Comparison of ENCODE assay signal across 7 mouse cellular contexts in genomic region chr16:94569229-94570176, GRCm38 (mm10). TPM values are rescaled to one million over a fixed set of nuclear protein-coding genes. Genes with fewer than 3 reads are reported as not detected.
DNase-seq lines count a peak whose midpoint lies in the region; ATAC-seq lines count a peak whose summit lies in the region.

Gene Dyrk1a (plus strand): TSS chr16:94570010.

- H3K4me2 ChIP-seq in intestine, embryonic 16.5 days (ENCODE audit: low read depth, low read length) = peak within 1 kb of the TSS; percentile 86
- H3K4me2 ChIP-seq in midbrain, embryonic 11.5 days = peak within 1 kb of the TSS; percentile 78

- no peaks in the 10 kb centered on the region for H3K9me3 ChIP-seq in intestine, embryonic 16.5 days (ENCODE audit: control insufficient read depth, low read length)
- H3K9me3 ChIP-seq in midbrain, embryonic 11.5 days (ENCODE audit: control insufficient read depth, low read length) = no peaks in the 10 kb centered on the region

- peak within 1 kb of the TSS; percentile 97 for H3K4me3 ChIP-seq in intestine, embryonic 16.5 days (ENCODE audit: low read length)
- H3K4me3 ChIP-seq in midbrain, embryonic 11.5 days (ENCODE audit: low read depth, low read length) = peak within 1 kb of the TSS; percentile 100

- peak; percentile 92 for ATAC-seq in intestine, embryonic 16.5 days
- ATAC-seq in midbrain, embryonic 11.5 days (ENCODE audit: low FRiP score) = peak; percentile 97

- peaks cover 26% of the 10 kb centered on the region for H3K4me1 ChIP-seq in intestine, embryonic 16.5 days (ENCODE audit: control insufficient read depth, insufficient read depth, low read length)
- peaks cover 12% of the 10 kb centered on the region for H3K4me1 ChIP-seq in midbrain, embryonic 11.5 days (ENCODE audit: control insufficient read depth, insufficient read depth, low read length)

- 1% methylated on average over 121 of the region's 133 CpGs for WGBS in intestine, embryonic 16.5 days
- WGBS in midbrain, embryonic 11.5 days = under 1% methylated on average over 70 of the region's 133 CpGs

- intact Hi-C loops in left cerebral cortex, postnatal 36 days (cut with DNase I) = loop anchor here (1.0 to 10.0 kb wide), 4 partner anchors 43 to 145 kb away; partner anchors contain the start of gene Vps26c

- peak; percentile 99 for DNase-seq in adrenal gland, adult 8-10 months
- peak; percentile 100 for DNase-seq in embryo, embryonic 9.5 days (ENCODE audit: extremely low spot score)
- peak; percentile 98 for DNase-seq in gastrocnemius, postnatal 4 days (ENCODE audit: low spot score in 2 of 2)
- DNase-seq in left cerebral cortex, postnatal 36 days (ENCODE audit: low spot score in 2 of 2) = peak; percentile 97 to 98
- DNase-seq in midbrain, embryonic 11.5 days (ENCODE audit: low spot score, missing footprints) = peak; percentile 100
- peak; percentile 100 for DNase-seq in skeletal muscle tissue, adult 2 months (ENCODE audit: low read depth, low spot score)

- H3K9ac ChIP-seq in intestine, embryonic 16.5 days (ENCODE audit: low read depth, low read length) = peak within 1 kb of the TSS; percentile 99
- peak within 1 kb of the TSS; percentile 100 for H3K9ac ChIP-seq in midbrain, embryonic 11.5 days (ENCODE audit: low read length)

- no peaks in the 10 kb centered on the region for H3K27me3 ChIP-seq in intestine, embryonic 16.5 days (replicated peaks; ENCODE audit: control insufficient read depth, insufficient read depth, low read length)
- no peaks in the 10 kb centered on the region for H3K27me3 ChIP-seq in midbrain, embryonic 11.5 days (ENCODE audit: control insufficient read depth, insufficient read depth, low read length)

- no peaks in the 10 kb centered on the region for H3K36me3 ChIP-seq in intestine, embryonic 16.5 days (ENCODE audit: control insufficient read depth, insufficient read depth, low read length)
- H3K36me3 ChIP-seq in midbrain, embryonic 11.5 days (ENCODE audit: control insufficient read depth, insufficient read depth, low read length) = no peaks in the 10 kb centered on the region

- peak within 1 kb of the TSS; percentile 100 for H3K27ac ChIP-seq in intestine, embryonic 16.5 days (ENCODE audit: low read length)
- peak within 1 kb of the TSS; percentile 100 for H3K27ac ChIP-seq in midbrain, embryonic 11.5 days (ENCODE audit: low read depth, low read length)

RNA-seq across cellular contexts. Expression of gene Dyrk1a, which starts in this region (rescaled TPM):
- total RNA-seq in adrenal gland, adult 8-10 months (2022) = 10 to 100 TPM; 62.2 to 78.6 (median 69.6) TPM
- total RNA-seq in gastrocnemius, postnatal 4 days (2021) = 100 to 1,000 TPM; 114 to 123 TPM
- polyA plus RNA-seq in intestine, embryonic 16.5 days (2015; fragmentation: Nextera tagmentation; extraction: Ambion mirVana) = 7.1 and 7.3 TPM in 2 replicates
- total RNA-seq in left cerebral cortex, postnatal 36 days (2021) = 10 to 100 TPM; 92.3 to 97.4 TPM
- 11.3 and 13.0 TPM in 2 replicates for polyA plus RNA-seq in midbrain, embryonic 11.5 days (2014; fragmentation: Nextera tagmentation; extraction: Ambion mirVana)

Comparison
In these comparisons a context has a peak if more than half of its experiments do, and no peak if none do; other contexts are left out.
1. Peak in every context shown above with its lines: DNase-seq, ATAC-seq, H3K4me3 ChIP-seq and H3K27ac ChIP-seq.